Mouse (Mus musculus) ZHBTc4 (cell line): ENCODE measurements around the gene Glt1d1.

Source experiments
- DNase-seq: peaks from one replicate; pipeline ENCODE4 v3.0.0-alpha.2; 2011; ENCODE audit warnings: low read depth, low spot score

The Glt1d1 gene

GRCm38 (mm10) chr5:127632167-127633145 lies at the start of gene Glt1d1, which contains the start of gene Slc15a4:
Gene Glt1d1, plus strand, starts transcription at chr5:127632262.
Gene Slc15a4, minus strand, starts transcription at chr5:127632897.
- DNase-seq: peak; percentile 79

- DNase-seq: peak; percentile 70
Measured at GRCm38 (mm10) chr5:127583658-127584057, 48.4 kb upstream of the Glt1d1 start.

- DNase-seq: peak; percentile 59
Measured at GRCm38 (mm10) chr5:127587854-127588253, 44.2 kb upstream of the Glt1d1 start.

- DNase-seq: peak; percentile 44
Measured at GRCm38 (mm10) chr5:127592406-127592805, 39.7 kb upstream of the Glt1d1 start.

- peak; percentile 53 for DNase-seq
Measured at GRCm38 (mm10) chr5:127592854-127593253, 39.2 kb upstream of the Glt1d1 start.

- no peak for DNase-seq
Measured at GRCm38 (mm10) chr5:127595676-127596075, 36.4 kb upstream of the Glt1d1 start.

- DNase-seq: no peak
Measured at GRCm38 (mm10) chr5:127596862-127597261, 35.2 kb upstream of the Glt1d1 start.

DNA sequence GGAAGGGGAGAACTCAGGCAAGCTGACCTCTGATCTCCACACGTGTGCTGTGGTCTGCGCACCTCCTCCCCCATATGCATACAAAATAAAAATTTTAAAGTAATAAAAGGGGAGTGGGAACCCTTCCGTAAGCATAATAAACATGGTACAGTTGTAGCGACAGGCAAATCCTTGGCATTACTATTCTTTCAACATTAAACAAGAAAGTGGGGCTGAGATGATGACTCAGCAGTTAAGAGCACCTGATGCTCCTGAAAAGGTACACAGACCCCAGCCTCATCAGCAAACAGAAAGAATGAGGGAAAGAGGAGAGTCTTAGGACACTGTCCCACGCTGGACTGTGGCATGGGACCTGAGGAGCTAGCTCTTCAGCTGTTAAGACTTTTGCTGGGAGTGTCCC lies 29.1 kb upstream of the Glt1d1 start:
- no peak for DNase-seq

DNA sequence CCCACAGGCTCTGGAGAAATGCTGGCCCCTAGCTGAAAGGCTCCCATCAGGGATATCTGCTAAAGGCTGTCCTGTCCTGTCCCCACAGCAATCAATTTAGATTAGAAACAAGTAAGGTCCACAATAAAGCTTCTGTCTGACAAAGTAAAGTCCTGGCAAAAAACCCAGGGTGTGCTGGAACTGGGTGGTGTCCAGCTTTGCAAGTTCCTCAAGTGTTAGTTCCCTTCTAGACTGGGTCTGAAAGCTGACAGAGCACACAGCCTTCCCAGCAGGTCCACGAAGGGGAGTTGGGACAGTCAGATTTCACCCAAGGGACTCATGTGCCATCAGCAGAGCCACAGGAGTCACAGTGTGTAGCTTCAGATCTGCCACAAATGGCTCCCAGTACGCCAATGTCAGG lies 24.6 kb upstream of the Glt1d1 start:
- DNase-seq: no peak

- no peak for DNase-seq
Measured at GRCm38 (mm10) chr5:127609191-127609714, 22.8 kb upstream of the Glt1d1 start.

- no peak for DNase-seq
Measured at GRCm38 (mm10) chr5:127610787-127611509, 21.1 kb upstream of the Glt1d1 start.

DNA sequence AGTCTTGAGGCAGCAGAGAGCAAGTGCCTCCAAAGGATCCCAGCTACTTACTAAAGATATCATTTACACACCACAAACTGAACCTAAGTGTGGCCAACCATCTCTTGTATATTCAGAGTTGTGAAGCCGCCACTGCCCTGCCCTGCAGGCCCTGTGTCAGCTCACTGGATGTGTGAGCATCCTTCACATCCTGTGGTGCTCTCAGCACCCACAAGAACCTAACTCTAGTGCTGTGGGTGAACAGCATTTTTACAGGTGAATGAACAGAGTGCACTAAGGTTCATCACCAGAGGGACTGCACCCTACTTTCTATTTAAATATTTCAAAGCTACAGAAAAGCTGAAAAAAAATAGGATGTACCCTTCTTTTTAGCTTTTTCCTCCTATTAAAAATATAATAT lies 20.2 kb upstream of the Glt1d1 start:
- DNase-seq: no peak

GRCm38 (mm10) chr5:127612397-127612796 lies 19.7 kb upstream of the Glt1d1 start:
- no peak for DNase-seq

- DNase-seq: no peak
Measured at GRCm38 (mm10) chr5:127615459-127615858, 16.6 kb upstream of the Glt1d1 start.

- DNase-seq: no peak
Measured at GRCm38 (mm10) chr5:127616151-127616550, 15.9 kb upstream of the Glt1d1 start.

GRCm38 (mm10) chr5:127616884-127617635 lies 15.0 kb upstream of the Glt1d1 start:
- DNase-seq: peak; percentile 99

DNA sequence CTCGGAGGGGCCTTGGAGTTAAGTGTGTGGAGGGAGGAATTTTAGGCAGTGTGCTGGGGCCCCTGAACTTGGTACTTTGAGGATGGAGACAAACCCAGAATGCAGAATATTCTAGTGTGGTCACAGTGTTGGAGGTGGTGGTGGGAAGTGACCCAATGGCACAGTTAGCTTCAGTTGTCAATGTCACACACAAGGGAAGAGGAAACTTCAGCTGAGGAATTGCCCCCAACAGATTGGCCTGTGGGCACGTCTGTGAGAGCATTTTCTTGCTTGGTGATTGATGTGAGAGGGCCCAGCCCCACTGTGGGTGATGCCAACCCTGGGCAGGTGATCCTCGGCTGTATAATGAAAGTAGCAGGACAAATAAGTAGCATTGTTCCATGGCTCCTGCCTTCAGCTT lies 13.2 kb upstream of the Glt1d1 start:
- DNase-seq: no peak

DNA sequence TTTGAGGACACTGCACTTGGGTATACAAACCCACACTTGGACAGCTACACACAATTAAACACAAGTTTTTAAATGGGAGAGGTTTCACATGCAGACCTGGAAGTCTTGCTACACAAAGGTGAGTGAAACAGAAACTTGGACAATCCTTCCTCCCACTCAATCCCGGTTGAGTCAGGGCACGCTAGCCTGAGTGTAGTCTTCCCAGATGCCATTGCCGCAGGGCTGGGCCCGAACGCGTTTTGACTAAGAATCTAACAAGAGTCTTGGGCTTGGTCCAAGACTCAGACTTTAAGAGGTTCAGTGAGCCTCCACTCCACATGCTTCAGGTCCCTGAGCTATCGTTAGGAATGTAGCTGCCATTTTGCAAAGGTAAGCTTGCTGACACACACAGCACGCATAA lies 11.7 kb upstream of the Glt1d1 start:
- no peak for DNase-seq

DNA sequence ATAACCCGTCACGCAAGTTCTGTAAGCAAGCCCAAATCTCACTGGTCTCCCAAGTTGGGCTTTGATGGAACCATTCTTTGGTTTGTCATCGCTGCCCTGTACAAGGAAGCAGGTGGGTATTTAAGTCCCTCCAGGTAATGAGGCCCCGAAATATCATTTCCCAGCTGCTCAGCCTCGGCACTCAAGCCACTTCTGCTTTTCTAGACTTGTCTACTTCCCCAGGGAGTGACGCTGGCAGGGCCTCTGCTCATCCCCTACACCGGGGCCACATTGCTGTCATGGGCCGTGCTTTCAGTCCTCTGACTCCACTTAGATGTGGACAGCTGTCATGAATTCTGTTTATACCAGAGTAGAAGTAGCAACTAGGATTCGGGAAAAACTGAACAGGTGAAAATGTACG lies 11.0 kb upstream of the Glt1d1 start:
- no peak for DNase-seq

DNA sequence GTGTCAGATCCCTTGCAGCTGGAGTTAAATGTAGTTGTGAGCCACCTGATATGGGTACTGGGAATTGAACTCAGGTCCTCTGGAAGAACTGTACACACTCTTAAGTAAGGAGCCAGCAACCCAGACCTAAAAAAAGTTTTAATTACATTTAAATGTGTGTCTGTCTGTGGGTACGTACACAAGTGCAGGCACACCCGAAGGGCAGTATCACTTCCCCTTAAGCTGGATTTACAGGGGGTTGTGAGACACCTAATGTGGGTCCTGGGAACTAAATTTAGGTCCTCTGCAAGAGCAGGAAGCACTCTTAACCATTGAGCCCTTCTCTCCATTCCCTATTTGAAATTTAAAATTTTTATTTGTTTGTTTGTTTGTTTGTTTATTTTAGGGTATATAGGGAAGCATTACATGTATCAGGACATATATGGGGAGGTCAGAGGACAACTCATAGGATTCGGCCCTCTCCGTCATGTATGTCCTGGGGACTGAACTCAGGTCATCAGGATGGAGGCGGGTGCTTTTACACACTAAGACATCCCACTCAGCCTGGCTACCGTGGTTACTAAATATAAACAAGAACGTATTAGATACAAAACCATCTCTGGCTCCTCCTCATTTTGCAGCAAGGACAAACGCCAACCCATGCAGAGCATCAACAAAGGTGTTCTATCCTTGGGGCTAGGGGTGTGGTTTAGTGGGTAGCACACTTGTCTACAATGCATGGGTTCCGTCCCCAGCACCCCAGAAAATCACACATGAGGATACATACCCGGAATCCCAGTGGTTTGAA lies 7.4 kb upstream of the Glt1d1 start:
- DNase-seq: no peak

DNA sequence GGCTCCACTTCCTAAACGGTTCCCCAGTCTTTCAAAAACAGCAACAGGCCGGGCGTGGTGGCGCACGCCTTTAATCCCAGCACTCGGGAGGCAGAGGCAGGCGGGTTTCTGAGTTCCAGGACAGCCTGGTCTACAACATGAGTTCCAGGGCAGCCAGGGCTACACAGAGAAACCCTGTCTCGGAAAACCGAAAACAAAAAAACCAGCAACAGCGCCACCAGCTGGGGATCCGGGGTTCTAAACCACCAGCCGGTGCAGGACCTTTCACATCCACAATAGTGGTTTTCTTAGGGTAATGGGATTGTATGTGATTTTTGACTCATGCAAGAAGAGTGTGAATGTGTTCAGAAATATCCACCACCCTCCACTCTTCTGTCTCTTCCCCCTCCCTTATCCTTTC lies 4.8 kb upstream of the Glt1d1 start:
- DNase-seq: peak; percentile 52
